Mouse (Mus musculus): ENCODE results near the gene Zfp39. TPM values are rescaled to one million over a fixed set of nuclear protein-coding genes. Genes with fewer than 3 reads are reported as not detected.
A peak's percentile ranks its signal among the peaks of the same experiment; 100 is the strongest.

The Zfp39 gene
- total RNA-seq, 2 experiments from 2014 or later: 3.1 to 3.3 TPM

DNA sequence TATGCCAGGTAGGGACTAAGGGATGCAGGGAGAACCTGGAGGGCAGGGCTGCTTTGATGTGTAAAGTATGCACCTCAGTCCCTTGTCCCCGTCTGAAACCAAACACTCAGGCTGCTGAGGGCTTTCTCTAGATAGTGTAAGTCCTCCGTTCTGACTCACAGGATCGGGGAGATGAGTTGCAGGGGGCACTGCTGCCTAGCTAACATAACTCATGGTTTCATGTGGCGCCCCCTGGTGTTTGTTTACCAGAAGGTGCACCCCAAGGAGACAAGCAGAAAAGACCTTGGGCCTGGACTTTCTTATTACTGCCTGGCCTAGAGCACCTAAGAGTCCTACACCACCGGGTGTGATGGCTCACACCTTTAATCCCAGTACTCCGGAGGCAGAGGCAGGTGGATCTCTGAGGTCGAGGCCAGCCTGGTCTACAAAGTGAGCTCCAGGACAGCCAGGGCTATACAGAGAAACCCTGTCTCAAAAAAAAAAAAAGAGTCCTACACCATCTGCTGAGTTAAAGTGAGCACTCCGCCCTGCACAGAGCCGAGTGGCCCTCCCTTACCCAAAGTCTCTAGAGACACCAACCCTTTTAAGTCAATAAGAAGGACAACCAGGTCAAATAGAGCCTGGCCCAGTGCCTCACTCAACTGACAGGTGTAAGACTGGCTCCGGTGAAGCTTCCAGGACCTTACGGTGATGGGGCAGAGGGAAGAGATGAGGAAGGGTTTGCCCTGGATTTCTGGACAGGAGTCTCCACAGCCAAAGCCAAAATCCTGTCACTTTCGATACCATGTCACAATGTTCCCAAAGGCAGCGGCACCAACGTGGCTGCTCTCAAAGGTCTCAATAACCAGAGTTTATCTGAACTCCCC is 13.1 kb upstream of the Zfp39 start:
- TF ChIP-seq CTCF (IDR thresholded peaks at IDR 0.05): peak; percentile 63
- H3K4me3 ChIP-seq: no peak overlapping the region
- DNase-seq: peak; percentile 39
- intact Hi-C loops (cut with DNase I): no loop called here
- H3K27ac ChIP-seq: no peak overlapping the region

- Histone ChIP-seq H3K4me3 (peak overlapping the region; percentile 67), H3K27ac (peak overlapping the region; percentile 75)
- DNase-seq: no peak
- intact Hi-C loops (cut with DNase I): no loop called here
- TF ChIP-seq CTCF (IDR thresholded peaks at IDR 0.05): peak; percentile 85
Observed at GRCm38 (mm10) chr11:58914461-58915028, 10.5 kb upstream of the Zfp39 start.

DNA sequence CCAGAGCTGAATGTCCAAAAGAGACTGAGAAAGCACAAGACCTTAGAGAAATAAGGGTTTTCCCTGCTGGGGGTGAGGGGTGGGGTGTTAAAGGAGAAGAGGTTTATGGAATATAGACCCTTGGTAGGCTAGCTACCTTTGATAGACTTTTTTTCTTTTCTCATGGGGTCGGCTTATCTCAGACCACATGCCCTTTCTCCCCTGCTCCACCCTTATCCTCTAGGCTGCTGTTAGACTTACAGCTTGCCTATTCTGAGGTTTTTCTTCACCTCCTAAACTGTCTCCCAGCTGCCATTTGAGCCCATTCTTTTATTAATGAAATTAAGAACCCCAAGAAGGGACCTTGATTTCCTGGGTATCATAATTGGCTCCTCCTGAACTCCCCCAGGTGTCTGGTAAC is 9.8 kb upstream of the Zfp39 start:
- intact Hi-C loops (cut with DNase I): no loop called here
- Histone ChIP-seq H3K4me3 (no peak overlapping the region), H3K27ac (no peak overlapping the region)
- DNase-seq: no peak
- TF ChIP-seq CTCF (IDR thresholded peaks at IDR 0.05): no peak

GRCm38 (mm10) chr11:58904838-58905237 is 813 bp upstream of the Zfp39 start:
- H3K27ac ChIP-seq: peak overlapping the region; percentile 91; the same call in 1 of the 2 replicates
- intact Hi-C loops (cut with DNase I): no loop called here
- H3K4me3 ChIP-seq: no peak overlapping the region
- TF ChIP-seq CTCF (IDR thresholded peaks at IDR 0.05): no peak
- no peak for DNase-seq

GRCm38 (mm10) chr11:58904410-58904718 is 339 bp upstream of the Zfp39 start:
- DNase-seq: no peak
- intact Hi-C loops (cut with DNase I): no loop called here
- Histone ChIP-seq H3K27ac (peak overlapping the region; percentile 91), H3K4me3 (peak overlapping the region; percentile 82)
- no peak for TF ChIP-seq CTCF (IDR thresholded peaks at IDR 0.05)

DNA sequence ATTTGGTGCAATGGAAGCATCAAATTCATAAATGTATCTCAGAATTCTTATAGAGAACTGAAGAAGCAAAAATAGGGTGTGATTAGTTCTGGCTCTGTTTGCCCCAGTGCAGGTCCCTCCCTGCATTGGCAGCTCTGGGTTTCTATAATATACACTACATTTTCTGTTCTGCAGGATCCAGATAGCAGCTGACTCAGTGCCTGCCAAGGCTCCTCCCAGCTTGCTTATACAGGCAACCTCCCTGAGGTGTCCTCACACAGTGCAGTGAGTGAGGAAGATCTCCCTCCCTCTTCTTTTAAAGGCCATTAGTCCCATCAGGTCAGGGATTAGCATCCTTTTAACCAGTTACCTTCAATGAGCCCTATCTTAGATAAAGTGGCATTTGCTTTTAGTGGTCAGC is 2.9 kb downstream of the Zfp39 start:
- intact Hi-C loops (cut with DNase I): no loop called here
- Histone ChIP-seq H3K27ac (no peak overlapping the region), H3K4me3 (no peak overlapping the region)
- no peak for TF ChIP-seq CTCF (IDR thresholded peaks at IDR 0.05)
- no peak for DNase-seq

DNA sequence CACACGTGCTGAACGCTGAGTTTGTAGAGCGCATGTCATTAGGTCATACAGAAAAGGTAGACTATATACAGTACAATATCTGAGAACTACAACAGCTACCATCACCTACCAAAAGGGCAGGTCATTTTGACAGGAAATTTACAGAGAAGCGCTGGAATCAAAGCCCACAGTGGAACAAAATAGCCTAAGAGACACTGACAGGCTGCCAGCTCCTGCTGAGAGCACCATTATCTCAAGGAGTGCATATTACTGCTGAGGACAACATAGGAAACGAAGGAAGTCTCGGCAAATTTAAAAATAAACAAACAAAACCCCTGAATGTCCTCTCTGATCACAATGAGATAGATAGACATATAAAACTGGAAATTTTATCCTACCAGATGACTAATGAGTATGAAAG is 6.5 kb downstream of the Zfp39 start:
- no peak for DNase-seq
- Histone ChIP-seq H3K4me3 (no peak overlapping the region), H3K27ac (no peak overlapping the region)
- no peak for TF ChIP-seq CTCF (IDR thresholded peaks at IDR 0.05)
- intact Hi-C loops (cut with DNase I): no loop called here

DNA sequence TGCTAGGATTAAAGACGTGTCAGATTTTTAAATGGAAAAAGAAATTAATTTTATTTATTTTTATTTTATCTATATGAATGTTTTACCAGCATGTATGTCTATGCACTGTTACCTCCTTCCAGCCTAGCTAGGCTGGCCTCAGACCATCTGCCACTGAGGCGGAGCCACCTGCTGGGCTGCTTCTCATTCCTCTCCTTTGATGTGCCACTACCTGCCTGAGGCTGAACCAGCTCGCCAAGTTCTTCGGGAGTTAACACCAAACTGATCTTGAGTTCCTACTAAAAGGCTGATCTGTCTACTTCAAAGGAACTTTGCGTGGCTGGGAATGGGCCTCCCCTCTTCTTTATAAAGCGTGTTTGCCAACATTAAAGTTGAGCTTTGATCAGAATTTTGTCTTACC is 9.6 kb downstream of the Zfp39 start:
- intact Hi-C loops (cut with DNase I): no loop called here
- DNase-seq: no peak

GRCm38 (mm10) chr11:58890511-58890910 is 13.5 kb downstream of the Zfp39 start:
- Histone ChIP-seq H3K27ac (no peak overlapping the region), H3K4me3 (no peak overlapping the region)
- no peak for TF ChIP-seq CTCF (IDR thresholded peaks at IDR 0.05)
- intact Hi-C loops (cut with DNase I): no loop called here
- DNase-seq: no peak

More for the DNA sequence above, 9.6 kb downstream of the Zfp39 start:
- no peak overlapping the region for H3K4me3 ChIP-seq
- TF ChIP-seq CTCF (IDR thresholded peaks at IDR 0.05): no peak
- no peak overlapping the region for H3K27ac ChIP-seq

GRCm38 (mm10) chr11:58883756-58884155 is 20.3 kb downstream of the Zfp39 start:
- intact Hi-C loops (cut with DNase I): no loop called here
- no peak for TF ChIP-seq CTCF (IDR thresholded peaks at IDR 0.05)
- H3K27ac ChIP-seq: no peak overlapping the region
- DNase-seq: no peak
- H3K4me3 ChIP-seq: no peak overlapping the region

DNA sequence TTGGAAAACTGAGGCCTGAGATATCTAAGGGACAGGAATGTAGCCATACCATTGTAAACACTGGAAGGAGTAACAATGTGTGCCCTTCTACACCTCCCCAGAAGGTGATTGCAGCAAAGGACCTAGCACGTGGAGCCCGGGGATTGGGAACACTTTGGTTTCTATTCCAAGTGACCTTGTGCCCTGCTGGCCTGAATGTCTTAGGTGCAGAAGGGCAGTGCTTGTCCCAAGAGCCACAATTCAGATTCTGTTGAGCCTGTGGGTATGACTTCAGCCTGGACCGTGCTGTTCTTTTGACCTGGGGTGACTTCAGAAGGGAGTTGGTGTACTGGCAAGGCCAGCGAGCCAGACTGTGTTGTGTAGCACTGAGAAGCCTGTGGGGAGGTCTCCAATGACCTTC is 33.1 kb downstream of the Zfp39 start:
- Histone ChIP-seq H3K27ac (no peak overlapping the region), H3K4me3 (no peak overlapping the region)
- no peak for DNase-seq
- intact Hi-C loops (cut with DNase I): no loop called here
- no peak for TF ChIP-seq CTCF (IDR thresholded peaks at IDR 0.05)

DNA sequence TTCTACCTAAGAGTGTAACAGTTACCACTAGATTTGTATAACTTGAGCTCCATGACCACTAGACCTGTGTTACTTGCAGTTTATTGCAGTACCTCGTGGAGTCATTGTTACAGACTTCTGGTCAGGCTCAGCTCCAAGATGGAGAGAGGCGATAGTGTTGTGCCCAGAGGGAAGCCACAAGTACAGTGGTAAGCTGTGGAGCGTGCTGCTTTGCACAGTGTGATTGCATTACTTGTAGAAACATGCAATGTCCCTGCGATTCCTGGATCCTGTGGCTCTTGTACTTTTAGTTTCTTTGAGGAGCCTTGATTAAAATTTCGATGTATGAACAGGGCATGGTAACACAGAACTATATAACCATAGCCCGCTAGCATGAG is 36.1 kb downstream of the Zfp39 start:
- Histone ChIP-seq H3K4me3 (peak overlapping the region; percentile 84), H3K27ac (no peak overlapping the region)
- intact Hi-C loops (cut with DNase I): no loop called here
- DNase-seq: no peak
- no peak for TF ChIP-seq CTCF (IDR thresholded peaks at IDR 0.05)

GRCm38 (mm10) chr11:58867039-58867953 is 36.7 kb downstream of the Zfp39 start, which contains the start of gene 2810021J22Rik:
2810021J22Rik (plus strand) TSS chr11:58867216.
- intact Hi-C loops (cut with DNase I): no loop called here
- H3K4me3 ChIP-seq: peak within 1 kb of the TSS; percentile 84
- 0 out of 2 replicates have a peak, but pooled peaks have one; percentile 8 for TF ChIP-seq CTCF (IDR thresholded peaks at IDR 0.05)
- peak within 1 kb of the TSS; percentile 80 for H3K27ac ChIP-seq
- peak; percentile 77 for DNase-seq

Measured in gastrocnemius, adult 2 months (tissue).